Mouse (Mus musculus): ENCODE data around the gene Nbl1.

Nbl1 gene

GRCm38 (mm10) chr4:139110858-139111257 lies 18.1 kb upstream of the Nbl1 start:
- in situ Hi-C loops (cut with MboI; ENCODE audit: low pct_unique_long_range_greater_than_20kb in 1 of 2, low sequenced_read_pairs in 2 of 2, unreplicated experiment in 1 of 2): no loop called here

DNA sequence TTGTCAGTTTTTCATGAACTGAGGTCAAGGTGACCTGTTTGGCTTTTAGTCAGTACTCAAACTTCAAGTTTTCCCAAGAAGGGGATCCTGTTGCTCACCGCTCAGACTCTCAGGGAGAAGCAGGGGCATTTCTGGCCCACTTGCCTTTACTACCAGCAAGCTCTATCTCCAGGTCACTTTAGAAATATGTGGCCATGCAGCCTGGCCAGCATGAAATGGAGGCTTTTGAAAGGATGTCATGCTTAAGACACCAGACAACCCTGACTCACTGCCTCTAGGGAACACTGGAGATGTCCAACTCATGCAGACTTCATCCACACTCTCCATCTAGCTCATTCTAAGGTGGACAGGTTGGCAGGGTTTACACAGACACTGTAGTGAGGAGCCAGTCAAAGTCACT lies 12.7 kb upstream of the Nbl1 start:
- in situ Hi-C loops (cut with MboI; ENCODE audit: low pct_unique_long_range_greater_than_20kb in 1 of 2, low sequenced_read_pairs in 2 of 2, unreplicated experiment in 1 of 2): no loop called here

GRCm38 (mm10) chr4:139101546-139101945 lies 8.8 kb upstream of the Nbl1 start:
- in situ Hi-C loops (cut with MboI; ENCODE audit: low pct_unique_long_range_greater_than_20kb in 1 of 2, low sequenced_read_pairs in 2 of 2, unreplicated experiment in 1 of 2): no loop called here

DNA sequence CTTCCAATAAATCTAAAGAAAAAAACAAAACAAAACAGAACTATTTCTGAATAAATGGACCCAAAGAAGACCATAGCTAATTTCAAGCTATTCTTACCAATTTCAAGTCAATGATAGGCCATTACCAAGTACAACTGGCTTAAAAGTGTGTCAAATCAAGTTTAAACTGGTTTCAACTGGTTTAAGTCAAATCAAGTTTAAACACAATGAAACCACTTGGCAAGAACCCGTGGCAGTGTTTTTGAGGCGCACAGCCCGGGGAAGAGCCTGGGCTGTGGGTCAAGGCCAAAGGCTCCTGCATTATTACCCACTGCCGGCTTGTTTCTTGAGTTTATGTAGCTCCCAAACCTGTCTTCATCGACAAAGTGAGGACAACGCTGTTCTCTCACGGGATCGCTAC lies 7.5 kb upstream of the Nbl1 start:
- in situ Hi-C loops (cut with MboI; ENCODE audit: low pct_unique_long_range_greater_than_20kb in 1 of 2, low sequenced_read_pairs in 2 of 2, unreplicated experiment in 1 of 2): no loop called here

DNA sequence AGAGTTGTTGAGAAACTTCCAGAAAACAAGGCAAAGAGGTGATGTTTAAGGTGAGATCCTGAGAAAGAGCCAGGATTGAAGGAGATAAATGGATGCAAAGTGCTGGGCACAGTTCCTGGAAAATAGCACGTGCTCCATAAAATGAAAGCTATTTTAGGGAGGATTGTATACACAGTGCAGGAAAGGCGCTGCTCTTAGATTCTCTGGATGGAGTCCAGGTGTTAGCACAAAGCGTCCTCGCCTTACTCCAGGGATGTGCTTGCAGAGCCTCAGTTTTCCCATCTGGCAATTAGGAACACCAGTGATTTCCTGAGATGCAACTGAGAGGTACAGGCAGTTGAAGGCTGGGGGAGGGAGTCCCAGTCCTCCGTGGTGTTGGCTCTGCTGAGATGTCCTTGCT lies 3.4 kb upstream of the Nbl1 start:
- in situ Hi-C loops (cut with MboI; ENCODE audit: low pct_unique_long_range_greater_than_20kb in 1 of 2, low sequenced_read_pairs in 2 of 2, unreplicated experiment in 1 of 2): loop anchor here (10.0 to 25.0 kb wide), 2 partner anchors 416 to 729 kb away; no protein-coding TSS in a partner anchor

DNA sequence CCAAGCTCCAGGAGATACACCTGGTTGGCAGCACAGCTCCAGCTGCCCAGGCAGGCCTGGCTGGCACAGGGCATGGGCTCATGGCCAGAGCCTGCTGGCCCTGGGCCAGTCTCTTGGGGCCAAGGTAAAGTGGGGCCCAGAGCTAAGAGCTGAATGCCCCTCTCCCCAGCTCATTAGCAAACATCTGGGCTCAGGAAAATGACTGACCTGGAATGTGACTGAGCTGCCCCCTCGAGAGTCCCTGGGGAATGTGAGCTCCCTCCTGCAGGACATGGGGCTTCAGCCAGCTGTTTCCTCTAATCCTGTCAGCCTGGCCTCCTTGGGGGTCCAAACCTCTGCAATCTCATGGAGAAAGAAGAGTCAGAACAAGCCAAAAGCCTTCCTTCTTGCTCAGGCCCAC lies 2.6 kb upstream of the Nbl1 start:
- in situ Hi-C loops (cut with MboI; ENCODE audit: low pct_unique_long_range_greater_than_20kb in 1 of 2, low sequenced_read_pairs in 2 of 2, unreplicated experiment in 1 of 2): loop anchor here (10.0 to 25.0 kb wide), 2 partner anchors 417 to 729 kb away; no protein-coding TSS in a partner anchor

- in situ Hi-C loops (cut with MboI; ENCODE audit: low pct_unique_long_range_greater_than_20kb in 1 of 2, low sequenced_read_pairs in 2 of 2, unreplicated experiment in 1 of 2): loop anchor here (10.0 to 25.0 kb wide), 2 partner anchors 419 to 732 kb away; no protein-coding TSS in a partner anchor
Measured at GRCm38 (mm10) chr4:139093196-139093530, 370 bp upstream of the Nbl1 start.

- in situ Hi-C loops (cut with MboI; ENCODE audit: low pct_unique_long_range_greater_than_20kb in 1 of 2, low sequenced_read_pairs in 2 of 2, unreplicated experiment in 1 of 2): loop anchor here (10.0 to 25.0 kb wide), 2 partner anchors 421 to 733 kb away; no protein-coding TSS in a partner anchor
Measured at GRCm38 (mm10) chr4:139091478-139092355, 1.1 kb downstream of the Nbl1 start.

GRCm38 (mm10) chr4:139091066-139091465 lies 1.7 kb downstream of the Nbl1 start:
- in situ Hi-C loops (cut with MboI; ENCODE audit: low pct_unique_long_range_greater_than_20kb in 1 of 2, low sequenced_read_pairs in 2 of 2, unreplicated experiment in 1 of 2): loop anchor here (10.0 to 25.0 kb wide), 2 partner anchors 421 to 734 kb away; no protein-coding TSS in a partner anchor

DNA sequence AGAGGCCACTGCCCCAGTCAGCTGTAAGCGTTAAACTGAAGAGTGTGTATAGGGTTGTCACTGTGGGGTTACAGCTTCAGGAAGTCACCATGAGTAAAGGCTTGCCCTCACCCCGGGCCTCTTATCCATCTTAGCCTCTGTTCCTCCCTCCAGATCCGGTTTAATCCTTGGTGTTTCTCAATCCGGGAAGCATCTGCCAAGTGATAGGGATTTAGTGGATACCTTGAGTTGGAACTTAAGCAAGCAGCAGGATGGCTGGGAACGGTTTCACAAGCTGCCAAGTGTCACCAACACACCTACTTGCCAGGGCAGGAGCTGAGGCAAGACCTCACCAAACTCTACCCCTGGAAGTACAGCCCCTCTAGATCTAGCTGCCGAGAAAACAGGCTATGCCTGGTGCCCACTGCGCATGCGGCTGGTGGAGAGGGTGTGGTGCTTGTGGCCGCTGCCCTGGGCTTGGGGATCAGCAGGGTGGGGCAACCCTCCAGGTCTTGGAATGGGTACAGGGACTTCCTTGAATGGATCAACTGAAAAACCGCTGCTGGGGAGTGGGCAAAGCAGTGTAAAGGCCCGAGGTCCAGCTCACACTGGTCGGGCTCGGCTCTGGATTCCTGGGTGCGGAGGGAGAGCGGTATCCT lies 2.4 kb downstream of the Nbl1 start:
- in situ Hi-C loops (cut with MboI; ENCODE audit: low pct_unique_long_range_greater_than_20kb in 1 of 2, low sequenced_read_pairs in 2 of 2, unreplicated experiment in 1 of 2): loop anchor here (10.0 to 25.0 kb wide), 2 partner anchors 422 to 734 kb away; no protein-coding TSS in a partner anchor

GRCm38 (mm10) chr4:139088982-139089671 lies 3.7 kb downstream of the Nbl1 start:
- in situ Hi-C loops (cut with MboI; ENCODE audit: low pct_unique_long_range_greater_than_20kb in 1 of 2, low sequenced_read_pairs in 2 of 2, unreplicated experiment in 1 of 2): loop anchor here in 1 of 2 experiments (25.0 kb wide), 1 partner anchor 423 kb away; no protein-coding TSS in a partner anchor

DNA sequence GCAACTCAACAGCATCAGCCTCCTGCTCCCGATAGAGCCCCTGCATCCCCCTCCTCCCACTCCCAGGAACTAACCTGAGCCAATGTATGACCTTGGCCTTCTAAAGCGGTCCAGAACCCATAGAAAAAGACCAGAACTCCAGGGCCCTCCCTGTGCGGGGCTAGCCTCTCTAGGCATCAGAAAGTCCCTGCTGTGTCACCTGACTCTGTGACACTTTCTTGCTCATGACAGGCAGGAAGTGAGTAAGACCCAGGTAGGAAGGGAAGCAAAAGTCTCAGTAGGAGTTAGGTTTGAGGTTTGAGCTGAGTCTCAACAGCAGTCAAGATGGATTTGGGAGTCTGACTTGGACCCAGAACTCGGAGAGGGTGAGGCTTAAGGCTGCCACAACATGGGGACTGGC lies 5.8 kb downstream of the Nbl1 start:
- in situ Hi-C loops (cut with MboI; ENCODE audit: low pct_unique_long_range_greater_than_20kb in 1 of 2, low sequenced_read_pairs in 2 of 2, unreplicated experiment in 1 of 2): loop anchor here in 1 of 2 experiments (25.0 kb wide), 1 partner anchor 425 kb away; no protein-coding TSS in a partner anchor

DNA sequence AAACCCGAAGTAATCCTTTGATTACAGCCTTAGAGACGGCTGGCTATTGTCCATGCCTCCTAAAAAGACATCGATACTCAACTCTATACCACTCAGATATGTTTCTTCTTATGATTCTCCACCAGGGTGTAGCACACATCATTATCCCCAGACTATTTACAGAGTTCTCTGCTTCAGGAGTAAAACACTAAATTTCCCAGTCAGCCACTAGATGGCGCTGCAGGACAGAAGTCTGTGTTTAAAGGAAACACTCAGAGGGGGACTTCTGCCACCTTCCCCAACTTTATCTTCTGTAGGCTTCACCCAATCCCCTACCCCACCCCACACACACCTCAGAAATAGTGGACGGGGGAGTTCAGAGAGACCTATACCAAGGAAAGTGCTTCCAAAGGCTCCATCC lies 6.8 kb downstream of the Nbl1 start:
- in situ Hi-C loops (cut with MboI; ENCODE audit: low pct_unique_long_range_greater_than_20kb in 1 of 2, low sequenced_read_pairs in 2 of 2, unreplicated experiment in 1 of 2): loop anchor here in 1 of 2 experiments (25.0 kb wide), 1 partner anchor 426 kb away; no protein-coding TSS in a partner anchor

GRCm38 (mm10) chr4:139085337-139085736 lies 7.5 kb downstream of the Nbl1 start:
- in situ Hi-C loops (cut with MboI; ENCODE audit: low pct_unique_long_range_greater_than_20kb in 1 of 2, low sequenced_read_pairs in 2 of 2, unreplicated experiment in 1 of 2): loop anchor here in 1 of 2 experiments (25.0 kb wide), 1 partner anchor 427 kb away; no protein-coding TSS in a partner anchor

- in situ Hi-C loops (cut with MboI; ENCODE audit: low pct_unique_long_range_greater_than_20kb in 1 of 2, low sequenced_read_pairs in 2 of 2, unreplicated experiment in 1 of 2): loop anchor here in 1 of 2 experiments (25.0 kb wide), 1 partner anchor 429 kb away; no protein-coding TSS in a partner anchor
Measured at GRCm38 (mm10) chr4:139082790-139083564, 9.8 kb downstream of the Nbl1 start.

- in situ Hi-C loops (cut with MboI; ENCODE audit: low pct_unique_long_range_greater_than_20kb in 1 of 2, low sequenced_read_pairs in 2 of 2, unreplicated experiment in 1 of 2): loop anchor here in 1 of 2 experiments (25.0 kb wide), 1 partner anchor 431 kb away; no protein-coding TSS in a partner anchor
Measured at GRCm38 (mm10) chr4:139081270-139081931, 11.4 kb downstream of the Nbl1 start.

DNA sequence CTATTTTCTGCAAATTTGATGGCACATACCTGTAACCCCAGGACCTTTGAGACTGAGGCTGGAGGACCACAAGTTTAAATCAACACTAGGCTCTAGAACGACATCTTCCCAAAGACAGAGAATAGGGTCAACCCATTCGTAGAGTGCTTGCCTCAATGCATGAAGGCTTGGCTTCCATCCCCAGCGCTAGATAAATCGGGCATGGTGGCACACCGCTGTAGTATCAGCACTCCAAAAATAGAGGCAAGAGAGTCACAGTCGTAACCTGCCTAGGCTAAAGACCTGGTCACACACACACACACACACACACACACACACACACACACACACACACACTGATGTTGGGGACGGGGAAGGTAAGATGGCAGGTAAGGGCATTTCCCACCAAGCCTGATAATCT lies 12.5 kb downstream of the Nbl1 start:
- in situ Hi-C loops (cut with MboI; ENCODE audit: low pct_unique_long_range_greater_than_20kb in 1 of 2, low sequenced_read_pairs in 2 of 2, unreplicated experiment in 1 of 2): loop anchor here in 1 of 2 experiments (25.0 kb wide), 1 partner anchor 432 kb away; no protein-coding TSS in a partner anchor
